Mouse (Mus musculus) midbrain, embryonic 16.5 days (tissue): ENCODE data around the gene Sh3bgrl2. TPM values are rescaled to one million over a fixed set of nuclear protein-coding genes. Genes with fewer than 3 reads are reported as not detected.
A peak's percentile ranks its signal among the peaks of the same experiment; 100 is the strongest.

Experiments
- ATAC-seq: fragments of 200-750 bp; cut with Nextera tagmentation; 2 replicates; pipeline ENCODE4 v1.8.0; 2017; ENCODE audit warnings: moderate TSS enrichment
- H3K27ac ChIP-seq: fragments of 300-500 bp; sonication (generic); 2 replicates; pipeline ENCODE4 v1.5.1; 2014; ENCODE audit warnings: mild to moderate bottlenecking, low read length, mixed read lengths
- H3K27me3 ChIP-seq: fragments of 300-500 bp; sonication (generic); 2 replicates; pipeline ENCODE4 v1.6.1; 2014; ENCODE audit warnings: low read depth, low read length, mixed read lengths; ENCODE audit not compliant: control insufficient read depth, insufficient read depth
- H3K36me3 ChIP-seq: fragments of 300-500 bp; sonication (generic); 2 replicates; pipeline ENCODE4 v1.6.1; 2014; ENCODE audit warnings: mild to moderate bottlenecking, low read length, moderate library complexity, mixed read lengths; ENCODE audit not compliant: control insufficient read depth, insufficient read depth
- H3K4me1 ChIP-seq: fragments of 300-500 bp; sonication (generic); 2 replicates; pipeline ENCODE4 v1.6.1; 2014; ENCODE audit warnings: mild to moderate bottlenecking, low read length, mixed read lengths; ENCODE audit not compliant: control insufficient read depth, insufficient read depth
- H3K4me2 ChIP-seq: fragments of 300-500 bp; sonication (generic); 2 replicates; pipeline ENCODE4 v1.6.1; 2014; ENCODE audit warnings: mild to moderate bottlenecking, low read length, mixed read lengths
- H3K4me3 ChIP-seq: fragments of 300-500 bp; sonication (generic); 2 replicates; pipeline ENCODE4 v1.5.1; 2014; ENCODE audit warnings: low read depth, mild to moderate bottlenecking, low read length, moderate library complexity, mixed read lengths
- H3K9ac ChIP-seq: fragments of 300-500 bp; sonication (generic); 2 replicates; pipeline ENCODE4 v1.6.1; 2014; ENCODE audit warnings: low read depth, low read length, mixed read lengths
- H3K9me3 ChIP-seq: fragments of 300-500 bp; sonication (generic); replicated peaks from 2 replicates; pipeline ENCODE4 v1.6.1; 2014; ENCODE audit warnings: mild to moderate bottlenecking, low read length, mixed read lengths; ENCODE audit not compliant: control insufficient read depth, poor library complexity, severe bottlenecking
- WGBS: fragments of 180-500 bp; shearing (Covaris S2); extraction: QIAGEN DNeasy Blood & Tissue Kit; methylation state at CpG from one replicate; pipeline ENCODE4 v1.1.7; 2014; 5-methylcytosine and 5-hydroxymethylcytosine counted together
- polyA plus RNA-seq: library from polyadenylated mRNA; unstranded; fragments of >200 nt; fragmentation: Nextera tagmentation; extraction: Ambion mirVana; gene quantifications from 2 replicates; pipeline ENCODE4 v1.2.1, GENCODE M21; 2015

The Sh3bgrl2 gene
- polyA plus RNA-seq, 1 experiment from 2014 or later: 10.3 TPM

GRCm38 (mm10) chr9:83568125-83568524, 20.0 kb downstream of the Sh3bgrl2 start:
- H3K4me1 ChIP-seq: peaks cover 7% of the 10 kb centered on the region
- H3K27ac ChIP-seq: no peak overlapping the region
- no peaks in the 10 kb centered on the region for H3K9me3 ChIP-seq
- no peak overlapping the region for H3K4me2 ChIP-seq
- no peak overlapping the region for H3K9ac ChIP-seq
- WGBS: 89% methylated on average over 5 of the region's 5 CpGs
- H3K27me3 ChIP-seq: no peaks in the 10 kb centered on the region
- no peak overlapping the region for H3K4me3 ChIP-seq
- no peak for ATAC-seq
- no peaks in the 10 kb centered on the region for H3K36me3 ChIP-seq

GRCm38 (mm10) chr9:83568937-83569336, 20.8 kb downstream of the Sh3bgrl2 start:
- no peak for ATAC-seq
- H3K27ac ChIP-seq: no peak overlapping the region
- H3K4me1 ChIP-seq: peaks cover 7% of the 10 kb centered on the region
- no peak overlapping the region for H3K9ac ChIP-seq
- H3K9me3 ChIP-seq: no peaks in the 10 kb centered on the region
- no peaks in the 10 kb centered on the region for H3K36me3 ChIP-seq
- WGBS: 88% methylated on average over 3 of the region's 3 CpGs
- H3K4me2 ChIP-seq: no peak overlapping the region
- H3K4me3 ChIP-seq: no peak overlapping the region
- no peaks in the 10 kb centered on the region for H3K27me3 ChIP-seq

GRCm38 (mm10) chr9:83569898-83570297, 21.8 kb downstream of the Sh3bgrl2 start:
- no peak overlapping the region for H3K9ac ChIP-seq
- H3K4me2 ChIP-seq: no peak overlapping the region
- H3K27ac ChIP-seq: no peak overlapping the region
- H3K4me3 ChIP-seq: no peak overlapping the region
- no peaks in the 10 kb centered on the region for H3K27me3 ChIP-seq
- WGBS: 67% methylated on average over 7 of the region's 7 CpGs
- no peak for ATAC-seq
- H3K9me3 ChIP-seq: no peaks in the 10 kb centered on the region
- no peaks in the 10 kb centered on the region for H3K36me3 ChIP-seq
- H3K4me1 ChIP-seq: no peaks in the 10 kb centered on the region

- Histone ChIP-seq H3K27ac (no peak overlapping the region), H3K9ac (no peak overlapping the region), H3K36me3 (no peaks in the 10 kb centered on the region), H3K4me3 (no peak overlapping the region), H3K4me1 (peaks cover 3% of the 10 kb centered on the region; the same call in 1 of the 2 replicates), H3K4me2 (no peak overlapping the region), H3K27me3 (no peaks in the 10 kb centered on the region), H3K9me3 (no peaks in the 10 kb centered on the region)
- no peak for ATAC-seq
- WGBS: 48% methylated on average over 3 of the region's 3 CpGs
These were observed 23.2 kb downstream of the Sh3bgrl2 start for GRCm38 (mm10) chr9:83571315-83571714.

- H3K9me3 ChIP-seq: no peaks in the 10 kb centered on the region
- H3K27ac ChIP-seq: no peak overlapping the region
- H3K4me1 ChIP-seq: peaks cover 5% of the 10 kb centered on the region
- no peaks in the 10 kb centered on the region for H3K27me3 ChIP-seq
- H3K9ac ChIP-seq: no peak overlapping the region
- no peak overlapping the region for H3K4me3 ChIP-seq
- ATAC-seq: no peak
- H3K4me2 ChIP-seq: no peak overlapping the region
- WGBS: 86% methylated on average over 2 of the region's 2 CpGs
- H3K36me3 ChIP-seq: no peaks in the 10 kb centered on the region
These were observed 24.2 kb downstream of the Sh3bgrl2 start for GRCm38 (mm10) chr9:83572326-83572725.

- H3K27ac ChIP-seq: no peak overlapping the region
- no peaks in the 10 kb centered on the region for H3K27me3 ChIP-seq
- H3K4me2 ChIP-seq: no peak overlapping the region
- 63% methylated on average over 2 of the region's 2 CpGs for WGBS
- peaks cover 5% of the 10 kb centered on the region for H3K4me1 ChIP-seq
- no peak for ATAC-seq
- no peaks in the 10 kb centered on the region for H3K36me3 ChIP-seq
- no peak overlapping the region for H3K4me3 ChIP-seq
- no peaks in the 10 kb centered on the region for H3K9me3 ChIP-seq
- no peak overlapping the region for H3K9ac ChIP-seq
These were observed 24.7 kb downstream of the Sh3bgrl2 start for GRCm38 (mm10) chr9:83572870-83573269.

DNA sequence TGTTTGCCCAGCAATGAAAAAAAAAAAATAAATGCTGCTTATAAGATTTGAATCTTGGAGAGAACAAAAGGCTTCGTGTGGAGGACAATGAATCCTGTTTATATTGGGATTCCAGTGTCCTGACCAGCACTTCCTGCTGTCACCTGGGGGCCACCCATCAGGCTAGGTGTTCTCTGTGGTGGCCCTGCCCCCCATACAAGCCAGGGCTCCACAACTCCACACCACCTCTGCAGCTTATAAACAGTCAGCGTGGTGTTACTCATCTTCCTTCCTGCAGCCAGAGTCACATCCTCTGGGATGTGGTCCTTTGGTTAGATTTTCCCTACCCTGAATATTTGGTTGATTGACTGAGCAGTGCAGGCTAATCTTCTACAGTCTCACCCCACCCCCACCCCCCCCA, 25.5 kb downstream of the Sh3bgrl2 start:
- ATAC-seq: no peak
- no peak overlapping the region for H3K4me3 ChIP-seq
- no peaks in the 10 kb centered on the region for H3K27me3 ChIP-seq
- H3K9ac ChIP-seq: no peak overlapping the region
- no peak overlapping the region for H3K4me2 ChIP-seq
- no peak overlapping the region for H3K27ac ChIP-seq
- 59% methylated on average over 2 of the region's 2 CpGs for WGBS
- H3K9me3 ChIP-seq: no peaks in the 10 kb centered on the region
- no peaks in the 10 kb centered on the region for H3K36me3 ChIP-seq
- H3K4me1 ChIP-seq: peaks cover 5% of the 10 kb centered on the region

- no peak overlapping the region for H3K4me3 ChIP-seq
- 0 out of 2 replicates have a peak, but pooled peaks have one; percentile 8 for ATAC-seq
- H3K36me3 ChIP-seq: no peaks in the 10 kb centered on the region
- H3K9me3 ChIP-seq: no peaks in the 10 kb centered on the region
- H3K27me3 ChIP-seq: no peaks in the 10 kb centered on the region
- peaks cover 5% of the 10 kb centered on the region for H3K4me1 ChIP-seq
- H3K4me2 ChIP-seq: no peak overlapping the region
- H3K27ac ChIP-seq: no peak overlapping the region
- 94% methylated on average over 4 of the region's 4 CpGs for WGBS
- no peak overlapping the region for H3K9ac ChIP-seq
These were observed 27.3 kb downstream of the Sh3bgrl2 start for GRCm38 (mm10) chr9:83575403-83575802.

DNA sequence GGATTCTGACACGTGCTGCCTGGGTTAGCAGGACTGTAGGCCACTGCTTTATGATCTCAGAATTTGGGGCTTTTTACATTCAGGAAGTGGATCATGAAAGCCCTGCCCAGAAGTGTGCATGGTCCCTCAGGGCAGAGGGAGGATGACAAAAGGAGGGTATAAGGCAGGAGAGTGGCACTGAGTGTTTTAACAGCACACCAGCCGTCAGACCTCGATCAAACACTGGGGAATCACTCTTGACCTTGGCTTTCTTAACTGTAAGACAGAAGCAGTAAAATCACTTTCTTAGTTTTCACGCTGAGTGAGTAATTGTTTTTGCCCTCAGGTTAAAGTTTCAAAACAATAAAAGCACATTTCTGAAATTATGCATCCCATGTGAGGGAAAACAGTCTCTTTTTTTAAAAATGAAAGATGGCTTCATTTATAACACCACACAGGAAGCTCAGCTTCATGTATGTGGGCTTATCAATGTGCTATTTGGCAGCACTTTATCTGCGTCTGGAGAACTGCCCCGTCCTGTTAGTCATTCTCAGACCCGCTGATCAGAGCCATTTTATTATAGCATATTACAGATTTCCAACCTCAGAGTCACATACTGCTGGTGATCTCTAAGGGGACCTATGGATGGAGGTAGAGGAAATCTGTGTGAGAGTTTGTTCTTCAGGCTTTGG, 28.0 kb downstream of the Sh3bgrl2 start:
- Histone ChIP-seq H3K4me2 (no peak overlapping the region), H3K9me3 (no peaks in the 10 kb centered on the region), H3K27ac (peak overlapping the region; percentile 17), H3K27me3 (no peaks in the 10 kb centered on the region), H3K4me3 (no peak overlapping the region), H3K36me3 (no peaks in the 10 kb centered on the region), H3K4me1 (peaks cover 5% of the 10 kb centered on the region), H3K9ac (peak overlapping the region; percentile 7; the same call in 1 of the 2 replicates)
- 64% methylated on average over 7 of the region's 7 CpGs for WGBS
- ATAC-seq: 0 out of 2 replicates have a peak, but pooled peaks have one; percentile 2
